In the genomic region with DNA sequence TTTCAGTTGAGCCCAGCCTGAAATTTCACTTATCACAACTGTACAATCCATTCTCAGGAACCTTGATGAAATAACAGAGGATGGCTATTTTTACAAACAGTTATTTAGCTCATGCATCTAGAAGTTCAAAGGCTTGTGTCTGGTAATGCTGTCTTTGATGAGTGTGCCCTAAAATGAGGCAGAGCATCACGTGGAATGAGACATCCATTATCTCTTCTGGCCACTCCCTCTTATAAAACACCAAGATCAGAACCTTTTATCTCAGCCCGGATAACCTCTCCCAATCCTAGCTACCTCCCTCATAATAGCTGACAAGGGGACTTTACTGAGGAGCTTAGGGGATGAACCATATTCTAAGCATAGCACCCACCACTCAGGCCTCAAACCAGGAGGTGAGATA, we compare ENCODE assay signal across 10 mouse cellular contexts. TPM values are rescaled to one million over a fixed set of nuclear protein-coding genes. Genes with fewer than 3 reads are reported as not detected.
DNase-seq lines count a peak whose midpoint lies in the region; ATAC-seq and TF ChIP-seq lines count a peak whose summit lies in the region.
"Had no signal": no experiment of that assay in that cellular context is flagged by ENCODE, and none has a peak within 500 bp of the region (broad histone marks: within the 10 kb centered on the region; RNA-seq: fewer than 3 reads in every experiment).

No protein-coding gene starts in this region.

- no peak for ATAC-seq in heart, embryonic 12.5 days (ENCODE audit: insufficient number of reproducible peaks, low FRiP score)
- ATAC-seq in liver, embryonic 16.5 days (ENCODE audit: low read depth): no peak

- H3K27ac ChIP-seq in heart, embryonic 12.5 days (ENCODE audit: poor library complexity, severe bottlenecking): 0 out of 2 replicates have a peak overlapping the region, but pooled peaks have one; percentile 49
- peak overlapping the region; percentile 78 for H3K27ac ChIP-seq in thymus, adult 2 months (ENCODE audit: control insufficient read depth, insufficient read depth, low read length)
- peak overlapping the region; percentile 97 for H3K27ac ChIP-seq in liver, embryonic 16.5 days (ENCODE audit: low read length)
- H3K27ac ChIP-seq in limb, embryonic 10.5 days: no peak overlapping the region

- peaks cover 41% of the 10 kb centered on the region for H3K4me1 ChIP-seq in heart, embryonic 12.5 days (replicated peaks)
- peaks cover 31% of the 10 kb centered on the region for H3K4me1 ChIP-seq in thymus, adult 2 months (replicated peaks; ENCODE audit: control insufficient read depth, insufficient read depth, low read length)
- H3K4me1 ChIP-seq in liver, embryonic 16.5 days (ENCODE audit: control insufficient read depth, low read depth, low read length): peaks cover 74% of the 10 kb centered on the region
- peaks cover 16% of the 10 kb centered on the region for H3K4me1 ChIP-seq in limb, embryonic 10.5 days

- peak overlapping the region; percentile 19 for H3K4me2 ChIP-seq in heart, embryonic 12.5 days
- peak overlapping the region; percentile 92 for H3K4me2 ChIP-seq in liver, embryonic 16.5 days (ENCODE audit: low read depth, low read length)
- H3K4me2 ChIP-seq: lung, embryonic 15.5 days had no signal

- 0 out of 2 replicates have a peak, but pooled peaks cover 4% of the 10 kb centered on the region for H3K27me3 ChIP-seq in heart, embryonic 12.5 days (replicated peaks)
- H3K27me3 ChIP-seq in thymus, adult 2 months (ENCODE audit: control insufficient read depth, insufficient read depth, low read length): no peaks in the 10 kb centered on the region
- no peaks in the 10 kb centered on the region for H3K27me3 ChIP-seq in liver, embryonic 16.5 days (ENCODE audit: control insufficient read depth, insufficient read depth, low read depth, low read length)
- H3K27me3 ChIP-seq in limb, embryonic 10.5 days (ENCODE audit: low read depth, poor library complexity, severe bottlenecking): peaks cover 48% of the 10 kb centered on the region

- no peak for TF ChIP-seq POLR2A in thymus, adult 2 months (IDR thresholded peaks at IDR 0.05; ENCODE audit: control insufficient read depth, extremely low read depth, insufficient read depth, low read length, poor library complexity)

- H3K4me3 ChIP-seq in heart, embryonic 12.5 days: no peak overlapping the region
- no peak overlapping the region for H3K4me3 ChIP-seq in thymus, adult 2 months (ENCODE audit: control insufficient read depth, insufficient read depth, low read length)
- H3K4me3 ChIP-seq in liver, embryonic 16.5 days (ENCODE audit: low read depth, low read length): peak overlapping the region; percentile 90
- H3K4me3 ChIP-seq in limb, embryonic 10.5 days: no peak overlapping the region
- H3K4me3 ChIP-seq: lung, embryonic 15.5 days had no signal

- DNase-seq in heart, adult 9 months (ENCODE audit: low spot score in 2 of 2): no peak
- no peak for DNase-seq in thymus, adult 2 months
- DNase-seq in thymus, postnatal 25 days: no peak
- no peak for DNase-seq in frontal cortex, postnatal 25 days (ENCODE audit: low spot score in 2 of 2)
- DNase-seq in limb, embryonic 10.5 days (ENCODE audit: low spot score): no peak
- no peak for DNase-seq in ovary, postnatal 36 days (ENCODE audit: low spot score)

- WGBS in heart, embryonic 12.5 days: 51% methylated on average over 2 of the region's 2 CpGs
- WGBS in thymus, adult 2 months: 47% methylated on average over 2 of the region's 2 CpGs
- WGBS in liver, embryonic 16.5 days (ENCODE audit: insufficient replicate concordance): 9% methylated on average over 2 of the region's 2 CpGs
- 65% methylated on average over 2 of the region's 2 CpGs for WGBS in limb, embryonic 10.5 days

- no peak overlapping the region for H3K9ac ChIP-seq in heart, embryonic 12.5 days
- peak overlapping the region; percentile 29 for H3K9ac ChIP-seq in liver, embryonic 16.5 days (ENCODE audit: low read depth, low read length)
- H3K9ac ChIP-seq: lung, embryonic 15.5 days had no signal

- no peaks in the 10 kb centered on the region for H3K36me3 ChIP-seq in heart, embryonic 12.5 days
- peaks cover under 1% of the 10 kb centered on the region; the same call in 1 of the 2 replicates for H3K36me3 ChIP-seq in thymus, adult 2 months (ENCODE audit: control insufficient read depth, insufficient read depth, low read length)
- no peaks in the 10 kb centered on the region for H3K36me3 ChIP-seq in liver, embryonic 16.5 days (ENCODE audit: control insufficient read depth, insufficient read depth)
- H3K36me3 ChIP-seq in limb, embryonic 10.5 days: no peaks in the 10 kb centered on the region
- H3K36me3 ChIP-seq: lung, embryonic 15.5 days had no signal

- no peak for TF ChIP-seq CTCF in thymus, adult 2 months (IDR thresholded peaks at IDR 0.05; ENCODE audit: borderline replicate concordance, control insufficient read depth, extremely low read depth, insufficient read depth, low read length, poor library complexity)

- H3K9me3 ChIP-seq in heart, embryonic 12.5 days (replicated peaks): no peaks in the 10 kb centered on the region
- no peaks in the 10 kb centered on the region for H3K9me3 ChIP-seq in liver, embryonic 16.5 days (replicated peaks; ENCODE audit: control insufficient read depth, low read length)
- H3K9me3 ChIP-seq in limb, embryonic 10.5 days (replicated peaks): no peaks in the 10 kb centered on the region
- H3K9me3 ChIP-seq: lung, embryonic 15.5 days had no signal

RNA-seq across cellular contexts. Expression of a gene that starts 3.3 kb away (rescaled TPM):
- polyA plus RNA-seq in heart, embryonic 12.5 days (2016; fragmentation: Nextera tagmentation; extraction: Ambion mirVana): 11.1 and 12.7 TPM in 2 replicates
- polyA plus RNA-seq in thymus, adult 2 months (2012; rRNA removed): 124 and 136 TPM in 2 replicates
- 49.9 and 56.3 TPM in 2 replicates for polyA plus RNA-seq in liver, embryonic 16.5 days (2015; fragmentation: Nextera tagmentation; extraction: Ambion mirVana)
- 3.4 and 3.6 TPM in 2 replicates for polyA plus RNA-seq in limb, embryonic 10.5 days (2016; fragmentation: Nextera tagmentation; extraction: Ambion mirVana)

RNA-seq across cellular contexts. Expression of a gene that starts 24.2 kb away (rescaled TPM):
- not detected in 2 replicates for polyA plus RNA-seq in heart, embryonic 12.5 days (2016; fragmentation: Nextera tagmentation; extraction: Ambion mirVana)
- polyA plus RNA-seq in thymus, adult 2 months (2012; rRNA removed): not detected in 2 replicates
- polyA plus RNA-seq in liver, embryonic 16.5 days (2015; fragmentation: Nextera tagmentation; extraction: Ambion mirVana): not detected in 2 replicates
- polyA plus RNA-seq in limb, embryonic 10.5 days (2016; fragmentation: Nextera tagmentation; extraction: Ambion mirVana): not detected in 2 replicates
- polyA plus RNA-seq: kidney, embryonic 16.5 days; lung, embryonic 15.5 days had no signal

RNA-seq across cellular contexts. Expression of a gene that starts 56.6 kb away (rescaled TPM):
- polyA plus RNA-seq in heart, embryonic 12.5 days (2016; fragmentation: Nextera tagmentation; extraction: Ambion mirVana): 29.3 and 32.5 TPM in 2 replicates
- 53.0 and 58.6 TPM in 2 replicates for polyA plus RNA-seq in thymus, adult 2 months (2012; rRNA removed)
- polyA plus RNA-seq in liver, embryonic 16.5 days (2015; fragmentation: Nextera tagmentation; extraction: Ambion mirVana): 27.2 and 29.2 TPM in 2 replicates
- polyA plus RNA-seq in limb, embryonic 10.5 days (2016; fragmentation: Nextera tagmentation; extraction: Ambion mirVana): 26.6 and 28.9 TPM in 2 replicates
